Mouse (Mus musculus) hindbrain, postnatal 0 days (tissue): ENCODE data around the gene Plxdc1. TPM values are rescaled to one million over a fixed set of nuclear protein-coding genes. Genes with fewer than 3 reads are reported as not detected.
A peak's percentile ranks its signal among the peaks of the same experiment; 100 is the strongest.

Experiments
- ATAC-seq: fragments of 200-750 bp; cut with Nextera tagmentation; 2 replicates; pipeline ENCODE4 v1.8.0; 2017; ENCODE audit warnings: mild to moderate bottlenecking, moderate TSS enrichment, moderate library complexity
- DNase-seq: peaks from one replicate; pipeline ENCODE4 v3.0.0-alpha.2; 2015; ENCODE audit warnings: low spot score
- H3K27ac ChIP-seq: fragments of 300-500 bp; sonication (generic); 2 replicates; pipeline ENCODE4 v1.5.1; 2014; ENCODE audit warnings: mild to moderate bottlenecking
- H3K27me3 ChIP-seq: fragments of 300-500 bp; sonication (generic); 2 replicates; pipeline ENCODE4 v1.6.1; 2014; ENCODE audit warnings: low read length, mixed read lengths; ENCODE audit not compliant: insufficient read depth
- H3K36me3 ChIP-seq: fragments of 300-500 bp; sonication (generic); 2 replicates; pipeline ENCODE4 v1.6.1; 2014; ENCODE audit warnings: low read length, mixed read lengths; ENCODE audit not compliant: insufficient read depth
- H3K4me1 ChIP-seq: fragments of 300-500 bp; sonication (generic); 2 replicates; pipeline ENCODE4 v1.6.1; 2014; ENCODE audit warnings: antibody characterized with exemption, low read length, mixed read lengths; ENCODE audit not compliant: insufficient read depth
- H3K4me2 ChIP-seq: fragments of 300-500 bp; sonication (generic); 2 replicates; pipeline ENCODE4 v1.6.1; 2014; ENCODE audit warnings: low read depth, mild to moderate bottlenecking, low read length, moderate library complexity, mixed read lengths
- H3K4me3 ChIP-seq: fragments of 300-500 bp; sonication (generic); 2 replicates; pipeline ENCODE4 v1.5.1; 2014; ENCODE audit warnings: low read length
- H3K9ac ChIP-seq: fragments of 300-500 bp; sonication (generic); replicated peaks from 2 replicates; pipeline ENCODE4 v1.6.1; 2014; ENCODE audit warnings: mild to moderate bottlenecking, low read length, moderate library complexity, mixed read lengths
- H3K9me3 ChIP-seq: fragments of 300-500 bp; sonication (generic); 2 replicates; pipeline ENCODE4 v1.6.1; 2016; ENCODE audit warnings: low read length, mixed read lengths
- CTCF ChIP-seq: IDR thresholded peaks from 2 replicates; pipeline ENCODE4 v1.5.1; 2016; ENCODE audit warnings: antibody characterized with exemption, control low read depth, low read depth
- WGBS: fragments of 180-500 bp; shearing (Covaris S2); extraction: QIAGEN DNeasy Blood & Tissue Kit; methylation state at CpG from one replicate; pipeline ENCODE4 v1.1.7; 2014; 5-methylcytosine and 5-hydroxymethylcytosine counted together
- polyA plus RNA-seq: library from polyadenylated mRNA; unstranded; fragments of >200 nt; fragmentation: Nextera tagmentation; extraction: Ambion mirVana; gene quantifications from 2 replicates; pipeline ENCODE4 v1.2.1, GENCODE M21; 2015
- total RNA-seq: library from RNA; depleted of rRNA; stranded (reverse); fragments of >200 nt; gene quantifications from 2 replicates; pipeline ENCODE4 v1.2.3, GENCODE M21; 2014

Plxdc1 gene
- total and polyA plus RNA-seq, 2 experiments from 2014 or later = 3.8 to 4.2 TPM

GRCm38 (mm10) chr11:97943256-97943655, 43.0 kb downstream of the Plxdc1 start:
- 79% methylated on average over 5 of the region's 5 CpGs for WGBS
- H3K27me3 ChIP-seq = no peaks in the 10 kb centered on the region
- TF ChIP-seq CTCF = no peak
- H3K4me3 ChIP-seq = no peak overlapping the region
- H3K4me2 ChIP-seq = no peak overlapping the region
- ATAC-seq (no peak), DNase-seq (no peak)
- H3K27ac ChIP-seq = no peak overlapping the region
- no peak overlapping the region for H3K9ac ChIP-seq
- H3K4me1 ChIP-seq = no peaks in the 10 kb centered on the region
- no peaks in the 10 kb centered on the region for H3K36me3 ChIP-seq
- no peaks in the 10 kb centered on the region for H3K9me3 ChIP-seq

DNA sequence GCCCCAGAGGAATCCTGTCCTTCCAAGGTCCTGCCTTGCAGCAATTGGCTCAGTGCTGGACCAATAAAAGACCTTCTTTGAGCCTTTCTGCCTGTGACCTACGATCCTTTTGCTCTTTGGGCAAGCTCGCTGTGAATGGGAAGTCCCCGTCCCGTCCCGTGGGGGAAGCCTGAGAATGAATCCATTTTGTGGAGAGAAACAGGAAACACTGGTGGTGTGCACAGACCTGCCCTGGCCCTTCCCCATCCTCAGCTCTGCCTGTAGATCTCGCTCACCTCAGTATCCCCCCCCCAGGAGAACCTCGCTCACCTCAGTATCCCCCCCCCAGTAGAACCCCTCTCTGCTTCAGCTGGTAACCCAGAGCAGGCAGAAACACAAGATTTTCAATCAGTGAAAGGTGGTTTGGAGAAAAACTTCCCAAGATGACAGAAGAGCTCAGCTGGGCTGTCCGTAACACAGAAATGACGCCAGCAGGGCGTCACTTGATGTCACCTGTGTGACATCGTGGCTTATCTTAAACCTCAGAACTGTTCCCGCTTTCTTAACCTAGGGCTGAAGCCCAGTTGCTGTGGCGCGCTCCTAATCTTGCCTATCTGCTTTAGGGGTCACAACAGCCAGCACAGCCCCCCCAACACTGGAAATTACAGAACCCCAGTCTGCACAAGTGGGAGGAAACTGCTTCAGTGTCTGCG, 43.7 kb downstream of the Plxdc1 start:
- no peak overlapping the region for H3K27ac ChIP-seq
- no peak for DNase-seq
- H3K27me3 ChIP-seq = no peaks in the 10 kb centered on the region
- no peaks in the 10 kb centered on the region for H3K4me1 ChIP-seq
- no peaks in the 10 kb centered on the region for H3K9me3 ChIP-seq
- no peak for TF ChIP-seq CTCF
- no peak overlapping the region for H3K4me3 ChIP-seq
- WGBS = 82% methylated on average over 15 of the region's 15 CpGs
- H3K4me2 ChIP-seq = no peak overlapping the region
- H3K9ac ChIP-seq = no peak overlapping the region
- H3K36me3 ChIP-seq = no peaks in the 10 kb centered on the region
- no peak for ATAC-seq

DNA sequence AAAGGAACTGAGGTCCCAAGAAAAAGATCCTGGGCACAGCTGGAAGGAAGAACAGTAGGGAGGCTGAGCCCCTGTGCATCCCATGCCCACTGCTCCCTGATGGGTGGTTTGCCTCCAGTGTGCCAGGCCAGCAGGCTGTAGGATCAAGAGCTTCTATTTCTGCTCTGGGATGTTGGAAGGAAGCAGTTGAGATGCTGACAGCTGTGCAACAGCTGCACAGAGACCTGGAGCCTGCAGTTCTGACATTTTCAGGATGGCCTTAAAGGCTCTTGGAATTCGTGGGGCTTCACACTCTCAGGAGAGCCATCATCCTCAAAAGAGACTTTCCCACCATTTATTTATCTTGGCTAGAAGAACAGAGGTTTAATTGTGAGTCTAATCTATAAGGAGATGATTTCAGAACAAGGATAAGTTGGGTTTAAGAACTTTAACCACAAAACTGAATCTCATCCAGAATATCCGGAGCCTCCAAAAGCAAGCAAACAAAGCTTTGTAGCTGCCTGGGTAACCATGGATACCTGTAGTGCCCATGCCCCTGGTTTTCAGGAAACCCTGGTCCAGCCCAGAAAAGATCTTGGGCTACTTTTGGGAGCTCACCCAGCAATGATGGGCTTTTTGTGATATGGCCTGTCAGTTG, 48.7 kb downstream of the Plxdc1 start:
- H3K27me3 ChIP-seq = no peaks in the 10 kb centered on the region
- H3K4me2 ChIP-seq = no peak overlapping the region
- no peak overlapping the region for H3K4me3 ChIP-seq
- 53% methylated on average over 2 of the region's 2 CpGs for WGBS
- H3K4me1 ChIP-seq = no peaks in the 10 kb centered on the region
- no peaks in the 10 kb centered on the region for H3K36me3 ChIP-seq
- TF ChIP-seq CTCF = no peak
- no peak overlapping the region for H3K9ac ChIP-seq
- H3K27ac ChIP-seq = no peak overlapping the region
- ATAC-seq (no peak), DNase-seq (no peak)
- H3K9me3 ChIP-seq = no peaks in the 10 kb centered on the region

GRCm38 (mm10) chr11:97936758-97937157, 49.5 kb downstream of the Plxdc1 start:
- Histone ChIP-seq H3K9me3 (no peaks in the 10 kb centered on the region), H3K4me3 (no peak overlapping the region), H3K36me3 (no peaks in the 10 kb centered on the region), H3K27me3 (no peaks in the 10 kb centered on the region), H3K4me1 (no peaks in the 10 kb centered on the region), H3K4me2 (no peak overlapping the region), H3K27ac (no peak overlapping the region), H3K9ac (no peak overlapping the region)
- DNase-seq = peak; percentile 60
- no peak for ATAC-seq
- TF ChIP-seq CTCF = peak; percentile 78
- 39% methylated on average over 3 of the region's 3 CpGs for WGBS

GRCm38 (mm10) chr11:97935913-97936575, 50.2 kb downstream of the Plxdc1 start:
- Histone ChIP-seq H3K4me1 (no peaks in the 10 kb centered on the region), H3K4me2 (no peak overlapping the region), H3K9ac (no peak overlapping the region), H3K36me3 (no peaks in the 10 kb centered on the region), H3K9me3 (no peaks in the 10 kb centered on the region), H3K27me3 (no peaks in the 10 kb centered on the region), H3K4me3 (no peak overlapping the region), H3K27ac (no peak overlapping the region)
- ATAC-seq (no peak), DNase-seq (no peak)
- 56% methylated on average over 4 of the region's 4 CpGs for WGBS
- no peak for TF ChIP-seq CTCF

DNA sequence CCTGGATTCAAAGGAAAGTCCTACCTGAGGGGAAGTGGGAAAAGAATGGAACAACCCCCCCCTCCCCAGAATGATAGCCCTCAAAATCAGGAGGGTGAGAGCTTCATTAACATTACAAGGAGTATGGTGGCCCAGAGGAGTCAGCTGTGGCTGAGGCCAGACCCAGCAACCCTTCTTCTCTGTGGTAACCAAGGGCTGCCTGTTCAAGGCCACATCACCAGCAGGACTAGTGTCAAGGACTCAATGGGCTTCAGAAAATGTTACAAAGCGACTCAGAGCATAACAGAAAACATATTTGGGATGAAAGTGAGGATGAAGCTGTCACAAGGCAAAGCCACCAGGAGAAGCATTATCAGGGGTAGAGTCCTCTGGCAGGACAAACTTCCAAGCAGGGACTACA, 52.7 kb downstream of the Plxdc1 start:
- no peak overlapping the region for H3K27ac ChIP-seq
- DNase-seq = no peak
- no peaks in the 10 kb centered on the region for H3K27me3 ChIP-seq
- H3K4me1 ChIP-seq = no peaks in the 10 kb centered on the region
- no peak overlapping the region for H3K4me3 ChIP-seq
- no peaks in the 10 kb centered on the region for H3K36me3 ChIP-seq
- no peak overlapping the region for H3K4me2 ChIP-seq
- no peak overlapping the region for H3K9ac ChIP-seq
- no peaks in the 10 kb centered on the region for H3K9me3 ChIP-seq
- no peak for ATAC-seq
- no peak for TF ChIP-seq CTCF
- 63% methylated on average over 1 of the region's 1 CpGs for WGBS

- no peaks in the 10 kb centered on the region for H3K9me3 ChIP-seq
- TF ChIP-seq CTCF = no peak
- no peaks in the 10 kb centered on the region for H3K27me3 ChIP-seq
- no peak for DNase-seq
- no peak overlapping the region for H3K4me2 ChIP-seq
- no peak overlapping the region for H3K27ac ChIP-seq
- no peaks in the 10 kb centered on the region for H3K36me3 ChIP-seq
- no peak overlapping the region for H3K4me3 ChIP-seq
- no peak overlapping the region for H3K9ac ChIP-seq
- no peaks in the 10 kb centered on the region for H3K4me1 ChIP-seq
- no peak for ATAC-seq
- WGBS = 79% methylated on average over 4 of the region's 4 CpGs
Observed at GRCm38 (mm10) chr11:97928905-97929304, 57.3 kb downstream of the Plxdc1 start.
